Mouse (Mus musculus) hindbrain, embryonic 14.5 days (tissue): ENCODE data around the gene Kcnf1. TPM values are rescaled to one million over a fixed set of nuclear protein-coding genes. Genes with fewer than 3 reads are reported as not detected.

ENCODE experiments used
- ATAC-seq: fragments of 200-750 bp; cut with Nextera tagmentation; 2 replicates; pipeline ENCODE4 v1.8.0; 2017; ENCODE audit warnings: moderate number of reproducible peaks, mild to moderate bottlenecking, moderate TSS enrichment, moderate library complexity; ENCODE audit not compliant: low FRiP score
- DNase-seq: peaks from one replicate; pipeline ENCODE4 v3.0.0-alpha.2; 2015; ENCODE audit warnings: low spot score
- H3K27ac ChIP-seq: fragments of 300-500 bp; sonication (generic); 2 replicates; pipeline ENCODE4 v1.5.1; 2014; ENCODE audit warnings: mild to moderate bottlenecking, moderate library complexity
- H3K27me3 ChIP-seq: fragments of 300-500 bp; sonication (generic); 2 replicates; pipeline ENCODE4 v1.6.1; 2014; ENCODE audit warnings: mild to moderate bottlenecking, low read length, mixed read lengths; ENCODE audit not compliant: control insufficient read depth, insufficient read depth
- H3K36me3 ChIP-seq: fragments of 300-500 bp; sonication (generic); replicated peaks from 2 replicates; pipeline ENCODE4 v1.6.1; 2014; ENCODE audit not compliant: control insufficient read depth, insufficient read depth
- H3K4me1 ChIP-seq: fragments of 300-500 bp; sonication (generic); replicated peaks from 2 replicates; pipeline ENCODE4 v1.6.1; 2014; ENCODE audit warnings: antibody characterized with exemption, low read length, mixed read lengths; ENCODE audit not compliant: control insufficient read depth, insufficient read depth
- H3K4me2 ChIP-seq: fragments of 300-500 bp; sonication (generic); replicated peaks from 2 replicates; pipeline ENCODE4 v1.6.1; 2014; ENCODE audit warnings: mild to moderate bottlenecking, moderate library complexity
- H3K4me3 ChIP-seq: fragments of 300-500 bp; sonication (generic); replicated peaks from 2 replicates; pipeline ENCODE4 v1.5.1; 2014; ENCODE audit warnings: mild to moderate bottlenecking, low read length
- H3K9ac ChIP-seq: fragments of 300-500 bp; sonication (generic); 2 replicates; pipeline ENCODE4 v1.6.1; 2014
- H3K9me3 ChIP-seq: fragments of 300-500 bp; sonication (generic); 2 replicates; pipeline ENCODE4 v1.6.1; 2016; ENCODE audit warnings: low read length; ENCODE audit not compliant: control insufficient read depth
- WGBS: fragments of 180-500 bp; shearing (Covaris S2); extraction: QIAGEN DNeasy Blood & Tissue Kit; methylation state at CpG from one replicate; pipeline ENCODE4 v1.1.7; 2014; 5-methylcytosine and 5-hydroxymethylcytosine counted together
- polyA plus RNA-seq: library from polyadenylated mRNA; unstranded; fragments of >200 nt; fragmentation: Nextera tagmentation; extraction: Ambion mirVana; gene quantifications from 2 replicates; pipeline ENCODE4 v1.2.1, GENCODE M21; 2014

The Kcnf1 gene
- 2.8 and 3.3 TPM in 2 replicates for polyA plus RNA-seq

GRCm38 (mm10) chr12:17176757-17177092 lies at the start of gene Kcnf1:
Gene Kcnf1, minus strand, starts transcription at chr12:17176888.
- WGBS, result 12% methylated on average over 4 of the region's 4 CpGs

GRCm38 (mm10) chr12:17225012-17225411 lies 48.3 kb upstream of the Kcnf1 start:
- Histone ChIP-seq H3K4me1 (no peaks in the 10 kb centered on the region), H3K9me3 (no peaks in the 10 kb centered on the region), H3K9ac (no peak overlapping the region), H3K27me3 (no peaks in the 10 kb centered on the region), H3K36me3 (no peaks in the 10 kb centered on the region), H3K27ac (no peak overlapping the region), H3K4me3 (no peak overlapping the region), H3K4me2 (no peak overlapping the region)
- DNase-seq, result no peak
- ATAC-seq, result no peak
- WGBS, result 80% methylated on average over 5 of the region's 5 CpGs

More at GRCm38 (mm10) chr12:17176757-17177092, at the start of gene Kcnf1:
- H3K9me3 ChIP-seq, result no peaks in the 10 kb centered on the region
- H3K27me3 ChIP-seq, result peaks cover 22% of the 10 kb centered on the region
- no peaks in the 10 kb centered on the region for H3K36me3 ChIP-seq
- H3K27ac ChIP-seq, result peak within 1 kb of the TSS; percentile 77
- DNase-seq (peak; percentile 33), ATAC-seq (peak; percentile 37)
- H3K9ac ChIP-seq, result peak within 1 kb of the TSS; percentile 76
- H3K4me3 ChIP-seq, result peak within 1 kb of the TSS; percentile 56
- H3K4me2 ChIP-seq, result peak within 1 kb of the TSS; percentile 90
- peaks cover 4% of the 10 kb centered on the region; the same call in 1 of the 2 replicates for H3K4me1 ChIP-seq

GRCm38 (mm10) chr12:17223050-17223449 lies 46.4 kb upstream of the Kcnf1 start:
- Histone ChIP-seq H3K4me1 (no peaks in the 10 kb centered on the region), H3K36me3 (no peaks in the 10 kb centered on the region), H3K4me2 (no peak overlapping the region), H3K9me3 (no peaks in the 10 kb centered on the region), H3K9ac (no peak overlapping the region), H3K4me3 (no peak overlapping the region), H3K27me3 (no peaks in the 10 kb centered on the region), H3K27ac (no peak overlapping the region)
- DNase-seq (no peak), ATAC-seq (no peak)
- 73% methylated on average over 3 of the region's 3 CpGs for WGBS

GRCm38 (mm10) chr12:17221891-17222428 lies 45.3 kb upstream of the Kcnf1 start:
- H3K27me3 ChIP-seq, result no peaks in the 10 kb centered on the region
- no peak overlapping the region for H3K4me3 ChIP-seq
- no peak overlapping the region for H3K27ac ChIP-seq
- ATAC-seq (no peak), DNase-seq (no peak)
- H3K4me1 ChIP-seq, result no peaks in the 10 kb centered on the region
- H3K36me3 ChIP-seq, result no peaks in the 10 kb centered on the region
- WGBS, result 47% methylated on average over 5 of the region's 5 CpGs
- no peak overlapping the region for H3K9ac ChIP-seq
- no peak overlapping the region for H3K4me2 ChIP-seq
- no peaks in the 10 kb centered on the region for H3K9me3 ChIP-seq

- no peaks in the 10 kb centered on the region for H3K9me3 ChIP-seq
- no peaks in the 10 kb centered on the region for H3K4me1 ChIP-seq
- H3K9ac ChIP-seq, result no peak overlapping the region
- no peak overlapping the region for H3K27ac ChIP-seq
- H3K4me2 ChIP-seq, result no peak overlapping the region
- DNase-seq, result no peak
- ATAC-seq, result no peak
- no peak overlapping the region for H3K4me3 ChIP-seq
- no peaks in the 10 kb centered on the region for H3K36me3 ChIP-seq
- H3K27me3 ChIP-seq, result no peaks in the 10 kb centered on the region
- WGBS, result 82% methylated on average over 5 of the region's 5 CpGs
Observed at GRCm38 (mm10) chr12:17220631-17221030, 43.9 kb upstream of the Kcnf1 start.

GRCm38 (mm10) chr12:17219107-17219506 lies 42.4 kb upstream of the Kcnf1 start:
- no peak overlapping the region for H3K4me2 ChIP-seq
- ATAC-seq (no peak), DNase-seq (no peak)
- H3K4me3 ChIP-seq, result no peak overlapping the region
- no peak overlapping the region for H3K9ac ChIP-seq
- 85% methylated on average over 4 of the region's 4 CpGs for WGBS
- H3K27ac ChIP-seq, result no peak overlapping the region
- no peaks in the 10 kb centered on the region for H3K9me3 ChIP-seq
- H3K27me3 ChIP-seq, result no peaks in the 10 kb centered on the region
- H3K36me3 ChIP-seq, result no peaks in the 10 kb centered on the region
- no peaks in the 10 kb centered on the region for H3K4me1 ChIP-seq

- H3K4me2 ChIP-seq, result no peak overlapping the region
- WGBS, result 60% methylated on average over 8 of the region's 8 CpGs
- no peak for ATAC-seq
- no peak overlapping the region for H3K9ac ChIP-seq
- H3K4me1 ChIP-seq, result no peaks in the 10 kb centered on the region
- no peak for DNase-seq
- no peak overlapping the region for H3K27ac ChIP-seq
- H3K27me3 ChIP-seq, result no peaks in the 10 kb centered on the region
- H3K36me3 ChIP-seq, result no peaks in the 10 kb centered on the region
- no peak overlapping the region for H3K4me3 ChIP-seq
- H3K9me3 ChIP-seq, result no peaks in the 10 kb centered on the region
Observed at GRCm38 (mm10) chr12:17218390-17218789, 41.7 kb upstream of the Kcnf1 start.

GRCm38 (mm10) chr12:17215751-17216150 lies 39.1 kb upstream of the Kcnf1 start:
- no peak for ATAC-seq
- no peak for DNase-seq
- 96% methylated on average over 7 of the region's 7 CpGs for WGBS
- no peaks in the 10 kb centered on the region for H3K27me3 ChIP-seq
- H3K9me3 ChIP-seq, result no peaks in the 10 kb centered on the region
- no peaks in the 10 kb centered on the region for H3K4me1 ChIP-seq
- H3K36me3 ChIP-seq, result no peaks in the 10 kb centered on the region
- H3K4me2 ChIP-seq, result no peak overlapping the region
- no peak overlapping the region for H3K4me3 ChIP-seq
- H3K27ac ChIP-seq, result no peak overlapping the region
- no peak overlapping the region for H3K9ac ChIP-seq

- Histone ChIP-seq H3K4me2 (no peak overlapping the region), H3K27me3 (no peaks in the 10 kb centered on the region), H3K27ac (no peak overlapping the region), H3K36me3 (no peaks in the 10 kb centered on the region), H3K9me3 (no peaks in the 10 kb centered on the region), H3K4me1 (no peaks in the 10 kb centered on the region), H3K9ac (no peak overlapping the region), H3K4me3 (no peak overlapping the region)
- ATAC-seq (no peak; the same call in 1 of the 2 replicates), DNase-seq (no peak)
- WGBS, result 53% methylated on average over 13 of the region's 13 CpGs
Observed at GRCm38 (mm10) chr12:17202492-17203322, 26.0 kb upstream of the Kcnf1 start.
